Mouse (Mus musculus) cerebellum, adult 9-10 months (tissue): Measurements from ENCODE around the gene Rab4a.

ENCODE experiments used
- DNase-seq: peaks from one replicate; pipeline ENCODE4 v3.0.0; 2022

The Rab4a gene

GRCm38 (mm10) chr8:123854733-123855475 lies 49.1 kb downstream of the Rab4a start:
- no peak for DNase-seq

- peak; percentile 57 for DNase-seq
Measured at GRCm38 (mm10) chr8:123857361-123857760, 51.6 kb downstream of the Rab4a start.

GRCm38 (mm10) chr8:123858574-123858940 lies 52.8 kb downstream of the Rab4a start:
- peak; percentile 69 for DNase-seq

GRCm38 (mm10) chr8:123858941-123859647 lies 53.3 kb downstream of the Rab4a start:
- DNase-seq = peak; percentile 95

GRCm38 (mm10) chr8:123859648-123860259 lies 54.0 kb downstream of the Rab4a start, which contains the start of gene Ccsap:
Gene Ccsap (minus strand): TSS chr8:123860209.
- DNase-seq = no peak

- DNase-seq = no peak
Measured at GRCm38 (mm10) chr8:123860386-123860785, 54.6 kb downstream of the Rab4a start.

GRCm38 (mm10) chr8:123865786-123866185 lies 60.0 kb downstream of the Rab4a start:
- DNase-seq = no peak

GRCm38 (mm10) chr8:123866971-123867370 lies 61.2 kb downstream of the Rab4a start:
- no peak for DNase-seq

- no peak for DNase-seq
Measured at GRCm38 (mm10) chr8:123872048-123872447, 66.3 kb downstream of the Rab4a start.

- DNase-seq = no peak
Measured at GRCm38 (mm10) chr8:123873364-123873763, 67.6 kb downstream of the Rab4a start.

GRCm38 (mm10) chr8:123874324-123874723 lies 68.5 kb downstream of the Rab4a start:
- no peak for DNase-seq

GRCm38 (mm10) chr8:123877865-123878264 lies 72.1 kb downstream of the Rab4a start:
- no peak for DNase-seq

GRCm38 (mm10) chr8:123880271-123880670 lies 74.5 kb downstream of the Rab4a start:
- DNase-seq = no peak

- no peak for DNase-seq
Measured at GRCm38 (mm10) chr8:123880821-123881350, 75.1 kb downstream of the Rab4a start.

- DNase-seq = no peak
Measured at GRCm38 (mm10) chr8:123882412-123882811, 76.6 kb downstream of the Rab4a start.

GRCm38 (mm10) chr8:123883094-123883493 lies 77.3 kb downstream of the Rab4a start:
- no peak for DNase-seq
